Mouse (Mus musculus): ENCODE results near the gene Mfng.

Gene Mfng

DNA sequence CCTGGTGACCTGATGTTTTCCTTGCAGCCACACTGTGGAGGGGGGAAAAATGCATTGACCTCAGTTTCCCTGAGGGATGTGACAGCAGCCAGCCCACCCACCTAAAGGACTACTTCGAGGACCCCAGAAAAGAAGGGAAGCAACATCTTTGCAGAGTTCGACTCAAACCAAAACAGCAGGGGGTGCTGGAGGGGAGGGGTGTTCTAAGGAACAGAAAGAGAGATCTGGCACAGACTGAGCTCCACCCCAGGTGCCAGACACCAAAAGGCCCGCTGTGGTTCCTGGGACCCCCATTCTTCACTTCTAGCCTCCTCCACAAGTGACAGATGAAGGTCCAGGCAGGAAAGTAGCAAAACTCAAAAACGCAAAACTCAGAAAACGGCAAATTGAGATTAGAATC is 57.4 kb downstream of the Mfng start:
- DNase-seq (ENCODE audit: low spot score in 2 of 2), result peak; percentile 57 to 72

DNA sequence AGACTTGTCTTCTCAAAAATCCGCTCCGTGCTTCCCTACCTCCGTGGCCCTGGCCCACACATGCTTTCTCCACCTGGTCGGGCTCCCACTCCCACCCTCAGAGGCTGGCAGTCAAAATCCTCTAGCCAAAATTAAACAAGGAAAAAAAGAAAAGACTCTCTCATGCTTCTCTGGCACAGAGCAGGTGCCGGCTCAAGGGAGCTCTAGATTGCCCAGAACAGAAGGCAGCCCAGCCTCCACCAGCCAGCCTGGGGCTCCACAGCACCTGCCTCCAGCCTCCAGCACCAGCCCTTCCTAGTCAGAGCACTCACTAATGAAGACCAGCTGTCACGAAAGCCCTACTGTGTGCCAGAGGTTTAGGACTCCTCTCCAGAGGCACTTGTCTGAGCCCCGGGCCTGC is 59.5 kb downstream of the Mfng start:
- no peak for DNase-seq (ENCODE audit: low spot score in 2 of 2)

DNA sequence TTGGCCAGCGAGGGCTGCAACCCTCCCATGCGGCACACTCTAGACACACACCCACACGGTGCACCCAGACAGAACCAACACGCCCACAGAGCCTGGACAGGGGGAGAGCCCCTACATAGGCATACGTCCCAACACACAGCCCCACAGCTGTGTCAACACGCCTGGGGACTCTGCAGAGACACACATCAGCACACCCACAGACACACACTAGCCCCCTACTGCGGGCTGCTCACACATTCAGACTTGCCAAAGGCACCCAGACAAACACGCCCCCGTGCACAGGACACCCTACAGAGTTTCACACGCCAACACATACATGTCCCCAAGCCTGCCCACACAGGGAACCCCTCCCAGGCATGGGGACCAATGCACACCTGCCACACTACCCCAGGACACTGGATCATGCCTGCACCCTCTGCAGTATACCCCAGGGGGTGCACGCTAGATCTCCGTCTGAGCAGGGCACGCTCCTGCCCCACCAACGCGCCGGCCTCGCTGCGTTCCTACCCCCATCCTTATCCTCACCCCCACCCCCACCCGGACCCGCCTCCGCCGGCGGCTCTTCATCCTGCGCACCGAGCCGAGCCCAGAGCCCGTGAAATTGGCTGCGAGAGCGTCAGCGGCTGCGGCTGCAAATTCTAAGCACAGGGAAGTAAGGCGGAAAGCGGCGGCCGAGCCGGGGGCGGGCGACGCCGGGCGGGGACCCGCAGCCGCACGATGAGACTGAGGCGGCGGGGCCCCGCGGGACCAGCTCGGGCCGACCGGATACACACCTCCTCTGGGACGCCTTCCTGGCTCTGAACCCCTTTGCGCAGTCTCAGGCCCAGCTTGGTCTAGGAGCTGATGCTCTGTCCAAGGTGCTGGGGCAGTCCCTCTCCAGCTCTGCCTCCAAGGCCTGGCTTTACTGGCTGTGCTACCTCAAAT is 60.7 kb downstream of the Mfng start:
- DNase-seq (ENCODE audit: low spot score in 2 of 2), result peak in 1 of 2 experiments; percentile 46

DNA sequence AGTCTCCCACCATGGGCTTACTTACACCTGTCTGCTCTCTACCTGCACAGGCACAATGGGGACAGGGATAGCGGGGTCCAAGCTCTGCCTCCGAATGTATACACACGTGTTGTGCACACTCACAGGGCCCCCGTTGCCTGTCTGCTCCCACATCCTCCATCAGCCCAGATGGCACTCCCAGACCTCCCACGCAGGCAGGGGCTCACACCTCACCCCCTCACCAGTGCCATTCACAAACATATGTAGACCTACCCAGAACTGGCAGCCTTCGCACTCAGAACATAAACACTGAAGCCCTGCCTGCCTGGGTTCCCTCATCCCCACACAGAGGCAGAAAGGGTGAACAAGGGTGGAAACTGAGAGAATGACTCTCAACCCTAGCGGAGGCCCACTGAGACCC is 61.3 kb downstream of the Mfng start:
- DNase-seq (ENCODE audit: low spot score in 2 of 2), result no peak

DNA sequence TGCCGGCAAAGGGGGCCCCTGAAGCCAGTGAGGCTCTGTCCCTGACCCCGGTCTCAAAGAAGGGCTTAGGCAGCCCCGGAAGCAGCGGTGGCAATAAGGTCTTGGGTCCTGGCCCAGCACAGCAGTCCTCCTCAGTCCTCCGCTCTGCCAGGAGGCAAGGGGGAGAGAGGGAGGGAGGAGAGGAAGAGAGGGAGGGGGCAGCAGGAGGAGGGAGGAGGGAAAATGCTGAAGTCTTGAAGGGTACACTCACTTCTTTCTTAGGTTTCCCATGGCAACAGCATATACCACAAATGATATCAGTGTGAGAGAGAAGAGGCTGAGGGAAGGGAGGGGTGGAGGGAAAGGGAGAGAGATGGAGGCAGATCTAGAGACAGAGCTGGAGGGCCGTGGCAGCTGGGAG is 62.6 kb downstream of the Mfng start:
- DNase-seq (ENCODE audit: low spot score in 2 of 2), result no peak

DNA sequence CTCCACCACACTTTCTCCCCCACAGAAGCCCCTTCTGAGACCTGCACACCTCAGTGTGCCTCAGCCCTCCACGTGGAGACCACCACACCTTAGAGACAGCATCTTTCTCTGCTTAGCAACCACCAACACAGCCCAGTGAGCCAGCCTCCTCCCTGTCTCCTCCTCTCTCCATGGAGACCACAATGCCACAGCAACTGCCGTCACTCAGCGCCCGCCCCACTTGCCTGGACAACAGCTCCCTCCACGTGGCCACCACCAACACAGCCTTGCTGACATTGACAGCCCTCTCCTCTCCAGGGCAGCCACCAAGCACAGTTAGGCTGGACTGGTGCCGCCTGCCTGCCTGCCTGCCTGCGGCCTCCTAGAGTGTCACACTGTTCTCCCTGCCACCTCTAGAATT is 63.5 kb downstream of the Mfng start:
- no peak for DNase-seq (ENCODE audit: low spot score in 2 of 2)

DNA sequence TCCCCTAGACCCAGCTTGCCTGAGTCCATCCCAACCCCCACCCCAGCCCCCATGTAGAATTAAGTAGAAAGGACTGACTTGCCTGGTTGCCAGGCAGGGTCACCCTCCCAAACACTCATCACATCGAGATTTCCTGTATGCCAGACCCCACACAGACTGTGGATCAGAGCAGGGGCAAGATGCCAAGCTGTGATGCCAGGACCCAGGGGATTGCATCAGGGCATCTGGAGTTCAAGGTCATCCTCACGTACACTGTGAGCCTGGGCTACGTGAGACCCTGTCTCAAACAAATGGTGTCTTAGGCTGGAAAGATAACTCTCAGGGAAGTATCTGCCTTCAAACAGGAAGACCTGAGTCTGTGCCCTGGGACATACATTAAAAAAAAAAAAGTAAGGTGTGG is 66.6 kb downstream of the Mfng start:
- DNase-seq (ENCODE audit: low spot score in 2 of 2), result no peak
